Mouse (Mus musculus) 3T3-L1 (cell line): ENCODE measurements at regions not wholly inside any gene's neighbourhood (a gene's known extent, or its start where the extent isn't known, plus 50 kb on each side); places are given as distances from the start of the nearest gene placed in this dataset.

ENCODE experiments used
- DNase-seq: peaks from one replicate; pipeline ENCODE4 v3.0.0-alpha.2; 2015; ENCODE audit warnings: low read depth, low spot score

- no peak for DNase-seq
These were observed 744.5 kb downstream of the Brinp3 start for GRCm38 (mm10) chr1:147239108-147239507.

GRCm38 (mm10) chr1:147273324-147273723, 778.8 kb downstream of the Brinp3 start:
- DNase-seq: no peak

- no peak for DNase-seq
These were observed 796.6 kb downstream of the Brinp3 start for GRCm38 (mm10) chr1:147291119-147291518.

GRCm38 (mm10) chr1:147309246-147309645, 814.7 kb downstream of the Brinp3 start:
- peak; percentile 6 for DNase-seq

- no peak for DNase-seq
These were observed 848.9 kb downstream of the Brinp3 start for GRCm38 (mm10) chr1:147343276-147343953.

- DNase-seq: no peak
These were observed 849.5 kb downstream of the Brinp3 start for GRCm38 (mm10) chr1:147344027-147344426.
